Mouse (Mus musculus): ENCODE data around the gene Hoxd10. TPM values are rescaled to one million over a fixed set of nuclear protein-coding genes. Genes with fewer than 3 reads are reported as not detected.

Gene Hoxd10
- polyA plus RNA-seq, 1 experiment from 2014 or later = not detected

DNA sequence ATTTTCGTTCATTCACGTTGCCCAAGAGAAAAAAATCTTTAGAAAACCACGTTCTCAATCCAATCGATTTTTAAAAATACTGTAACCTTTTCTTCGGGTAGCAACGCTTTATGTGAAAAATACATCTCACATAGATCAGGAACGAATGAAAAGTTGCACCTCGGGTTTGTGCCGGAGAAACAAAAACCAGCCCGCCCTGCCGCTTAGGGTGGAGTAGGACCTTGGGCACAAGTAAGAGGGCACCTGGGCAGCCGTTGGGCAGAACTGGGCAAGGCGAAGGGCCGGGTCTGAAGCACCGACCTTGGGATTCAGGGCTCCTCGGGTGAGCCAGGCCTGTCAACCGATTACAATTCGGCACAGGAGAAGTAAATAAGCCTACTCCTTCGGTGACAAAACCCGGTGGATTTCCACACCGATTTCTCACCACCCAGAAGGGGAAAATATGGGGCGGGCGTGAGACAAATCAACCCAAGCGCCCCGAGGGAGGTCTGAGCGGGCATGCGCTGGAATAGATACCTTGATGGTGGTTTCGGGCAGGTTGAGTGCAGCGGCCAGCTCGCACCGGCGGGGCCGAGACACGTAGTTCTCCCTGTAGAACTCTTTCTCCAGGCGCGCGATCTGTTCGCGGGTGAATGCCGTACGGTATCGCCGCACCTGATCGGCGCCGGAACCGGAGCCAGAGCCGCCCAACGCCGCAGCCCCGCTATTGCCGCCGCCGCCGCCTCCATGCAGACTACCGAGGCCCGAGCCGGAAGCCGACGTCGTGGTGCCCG, 34.3 kb upstream of the Hoxd10 start:
- no peaks in the 10 kb centered on the region for H3K9me3 ChIP-seq (replicated peaks)
- no peak overlapping the region for H3K27ac ChIP-seq (replicated peaks)
- H3K36me3 ChIP-seq (replicated peaks) = no peaks in the 10 kb centered on the region
- H3K9ac ChIP-seq = no peak overlapping the region
- peaks cover 9% of the 10 kb centered on the region for H3K4me1 ChIP-seq (replicated peaks)
- 3% methylated on average over 62 of the region's 62 CpGs for WGBS (ENCODE audit: insufficient replicate concordance)
- no peak for ATAC-seq (ENCODE audit: insufficient read depth)
- peak overlapping the region; percentile 27; the same call in 1 of the 2 replicates for H3K4me2 ChIP-seq
- H3K4me3 ChIP-seq (replicated peaks) = peak overlapping the region; percentile 14; the same call in 1 of the 2 replicates
- peaks cover 92% of the 10 kb centered on the region for H3K27me3 ChIP-seq

DNA sequence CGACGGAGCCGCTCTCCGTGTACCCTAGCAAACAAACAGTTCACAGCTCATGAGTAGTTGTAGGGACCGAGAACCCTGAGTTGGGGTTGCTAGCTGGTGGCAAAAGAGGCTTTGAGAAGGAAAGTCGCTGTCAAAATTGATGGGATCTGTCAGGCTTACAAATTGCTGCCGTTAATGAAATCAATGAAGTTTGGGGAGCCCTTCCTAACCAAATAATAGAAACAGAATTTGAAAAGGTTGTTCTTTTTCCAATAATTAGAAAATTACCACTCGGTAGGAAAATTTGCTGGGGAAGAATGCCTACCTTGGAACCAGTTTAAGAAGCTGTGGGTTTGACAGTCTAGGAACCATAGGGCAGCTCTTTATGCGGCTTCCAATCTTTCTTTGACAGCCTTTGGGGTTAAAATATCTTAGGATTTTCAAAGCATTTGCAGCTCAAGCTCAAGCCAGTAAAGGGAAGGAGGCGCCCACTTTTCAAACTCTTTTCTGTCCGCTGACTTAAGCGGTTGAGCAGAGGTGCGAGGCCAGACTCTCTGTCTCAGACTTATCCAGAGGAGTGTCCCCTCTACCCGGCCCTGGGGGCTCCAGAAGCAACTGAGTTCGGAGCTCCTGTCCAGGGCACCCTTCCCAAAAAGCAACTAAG, 33.6 kb upstream of the Hoxd10 start:
- no peaks in the 10 kb centered on the region for H3K36me3 ChIP-seq (replicated peaks)
- peaks cover 9% of the 10 kb centered on the region for H3K4me1 ChIP-seq (replicated peaks)
- ATAC-seq (ENCODE audit: insufficient read depth) = no peak
- H3K4me3 ChIP-seq (replicated peaks) = peak overlapping the region; percentile 14; the same call in 1 of the 2 replicates
- WGBS (ENCODE audit: insufficient replicate concordance) = 3% methylated on average over 15 of the region's 15 CpGs
- H3K27me3 ChIP-seq = peaks cover 96% of the 10 kb centered on the region
- H3K27ac ChIP-seq (replicated peaks) = no peak overlapping the region
- no peaks in the 10 kb centered on the region for H3K9me3 ChIP-seq (replicated peaks)
- no peak overlapping the region; the same call in 1 of the 2 replicates for H3K4me2 ChIP-seq
- no peak overlapping the region for H3K9ac ChIP-seq

DNA sequence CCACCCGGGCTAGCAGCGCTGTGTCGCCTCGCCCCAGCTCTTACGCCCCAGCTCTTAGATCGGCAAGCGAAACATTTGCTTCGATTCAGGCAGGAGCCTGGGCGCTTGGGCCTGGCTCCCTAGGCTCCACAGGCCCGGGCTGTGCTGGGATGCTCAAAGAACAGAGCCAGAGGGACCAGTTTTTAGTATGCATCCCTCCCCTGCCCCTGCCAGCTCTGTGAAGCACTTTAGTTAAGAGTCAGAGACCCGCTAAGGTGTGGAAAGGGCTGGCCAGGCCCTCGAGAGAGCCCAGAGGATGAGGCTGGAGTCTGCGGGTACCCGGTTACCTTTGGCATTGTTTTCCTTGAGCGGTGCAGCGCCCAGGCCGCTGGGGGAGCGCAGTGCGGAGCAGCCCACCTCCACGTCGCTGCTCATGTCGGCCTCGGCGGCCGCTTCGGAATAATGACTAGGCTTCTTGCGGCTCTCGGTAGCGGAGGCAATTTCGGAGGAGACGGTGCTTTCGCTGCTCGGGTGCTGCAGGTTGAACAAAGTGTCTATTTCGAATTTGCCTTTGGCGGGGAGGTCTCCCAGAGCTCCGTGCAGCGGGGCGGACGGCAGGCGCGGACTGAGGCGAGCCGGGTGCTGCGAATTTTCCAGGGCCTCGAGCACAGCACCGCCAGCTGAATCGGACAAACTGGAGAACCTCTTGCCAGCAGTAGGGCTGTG, 32.9 kb upstream of the Hoxd10 start:
- 1% methylated on average over 47 of the region's 47 CpGs for WGBS (ENCODE audit: insufficient replicate concordance)
- Histone ChIP-seq H3K9ac (no peak overlapping the region), H3K4me2 (no peak overlapping the region), H3K4me1 (replicated peaks) (peaks cover 9% of the 10 kb centered on the region), H3K36me3 (replicated peaks) (no peaks in the 10 kb centered on the region), H3K27me3 (peaks cover 100% of the 10 kb centered on the region), H3K9me3 (replicated peaks) (no peaks in the 10 kb centered on the region), H3K27ac (replicated peaks) (no peak overlapping the region), H3K4me3 (replicated peaks) (no peak overlapping the region)
- no peak for ATAC-seq (ENCODE audit: insufficient read depth)

DNA sequence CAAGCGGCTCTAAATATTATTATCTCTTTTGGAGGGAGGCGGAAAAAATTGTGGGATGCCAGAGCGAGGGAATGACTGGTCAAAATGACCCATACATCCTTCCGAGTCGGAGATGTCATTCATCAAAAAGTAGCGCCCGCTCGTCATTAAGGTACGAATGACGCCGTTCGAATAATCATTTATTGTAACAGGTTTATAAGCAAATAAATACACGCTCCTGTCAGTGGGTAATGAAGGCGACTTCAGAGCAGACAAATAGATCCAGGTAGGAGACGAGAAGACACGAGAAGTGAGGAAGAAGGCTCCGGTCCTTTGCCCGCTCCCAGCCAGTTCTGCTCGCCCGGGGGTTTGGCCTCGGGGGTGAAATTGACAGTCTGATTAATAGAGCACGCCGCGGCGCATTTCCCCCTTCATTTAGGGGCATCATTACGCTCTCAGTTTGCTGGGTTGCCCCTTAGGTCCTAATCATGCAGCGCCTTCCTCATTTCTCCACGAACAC, 32.2 kb upstream of the Hoxd10 start, which contains the start of gene Evx2:
Gene Evx2, minus strand, starts transcription at position 51 of the 499 bp plus-strand sequence.
- Histone ChIP-seq H3K4me2 (no peak within 1 kb of the TSS), H3K9ac (no peak within 1 kb of the TSS), H3K27me3 (peaks cover 100% of the 10 kb centered on the region), H3K36me3 (replicated peaks) (no peaks in the 10 kb centered on the region), H3K4me3 (replicated peaks) (no peak within 1 kb of the TSS), H3K4me1 (replicated peaks) (peaks cover 9% of the 10 kb centered on the region), H3K9me3 (replicated peaks) (no peaks in the 10 kb centered on the region), H3K27ac (replicated peaks) (no peak within 1 kb of the TSS)
- WGBS (ENCODE audit: insufficient replicate concordance) = 3% methylated on average over 28 of the region's 28 CpGs
- no peak for ATAC-seq (ENCODE audit: insufficient read depth)

DNA sequence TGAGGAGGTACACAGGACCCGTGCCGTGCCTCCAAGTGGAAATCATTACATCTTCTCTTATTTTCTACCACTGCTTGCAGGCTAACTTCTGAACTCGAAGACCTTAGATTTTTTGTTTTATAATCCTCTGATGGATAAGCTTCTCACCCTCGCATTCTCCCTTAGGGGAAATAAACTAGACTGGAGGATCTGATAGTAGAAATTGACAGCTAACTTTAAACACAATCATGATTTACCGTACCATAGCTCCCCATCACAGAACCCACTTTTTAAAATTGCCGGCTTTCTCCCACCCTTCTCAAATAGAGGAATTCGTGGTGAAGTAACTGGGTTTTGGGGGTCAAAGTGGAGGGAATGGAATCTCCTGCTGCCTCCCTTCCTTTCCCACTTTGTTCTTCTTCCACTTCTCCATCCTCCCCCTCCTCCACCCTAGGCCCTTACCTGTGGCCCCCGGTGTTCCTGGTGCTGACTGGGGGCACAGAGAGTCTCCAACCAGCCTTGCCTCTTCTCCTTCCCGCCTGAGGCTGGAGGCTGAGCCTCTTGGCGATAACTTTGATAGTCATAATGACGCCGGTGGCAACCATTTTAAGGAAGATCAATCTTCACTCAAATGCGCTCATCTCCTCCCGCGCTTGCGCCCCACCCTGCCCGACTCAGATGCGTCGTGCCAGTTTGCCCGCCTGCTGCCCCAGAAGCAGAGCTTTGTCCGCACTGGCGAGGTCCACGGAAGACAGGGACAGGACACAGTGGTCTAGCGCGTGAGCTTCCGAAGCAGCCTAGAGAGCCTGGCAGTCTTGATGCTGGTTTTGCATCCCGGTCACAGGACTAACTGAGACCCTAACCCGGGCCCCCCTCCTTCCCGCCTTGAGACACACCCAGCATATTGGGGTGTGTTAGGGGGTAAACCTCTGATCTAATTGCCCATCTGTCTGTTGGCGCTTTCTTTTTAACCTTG, 31.0 kb upstream of the Hoxd10 start:
- H3K4me1 ChIP-seq (replicated peaks) = peaks cover 4% of the 10 kb centered on the region
- H3K9ac ChIP-seq = no peak overlapping the region
- H3K9me3 ChIP-seq (replicated peaks) = no peaks in the 10 kb centered on the region
- H3K27ac ChIP-seq (replicated peaks) = no peak overlapping the region
- peaks cover 100% of the 10 kb centered on the region for H3K27me3 ChIP-seq
- no peak overlapping the region for H3K4me2 ChIP-seq
- H3K4me3 ChIP-seq (replicated peaks) = no peak overlapping the region
- WGBS (ENCODE audit: insufficient replicate concordance) = 2% methylated on average over 30 of the region's 30 CpGs
- no peak for ATAC-seq (ENCODE audit: insufficient read depth)
- H3K36me3 ChIP-seq (replicated peaks) = no peaks in the 10 kb centered on the region

DNA sequence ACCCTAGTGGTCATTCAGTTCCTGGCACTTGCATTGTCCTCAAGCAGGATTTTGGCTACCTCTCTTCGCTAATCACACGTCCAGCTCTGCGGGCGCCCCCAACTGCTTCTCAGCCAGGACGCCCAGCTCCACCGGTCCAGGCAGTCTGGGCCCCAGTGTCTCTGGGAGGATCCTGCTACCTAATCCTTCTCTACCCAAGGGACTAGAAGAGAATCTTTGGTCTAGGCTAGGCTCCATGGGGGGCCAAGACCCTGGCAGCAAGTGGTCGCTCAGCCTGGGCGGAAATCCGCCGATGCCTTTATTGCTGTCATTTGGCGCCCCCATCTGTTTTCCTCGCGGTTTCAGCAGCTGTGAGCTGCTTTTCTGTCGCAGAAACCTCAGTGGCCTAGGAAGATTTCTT, 30.0 kb upstream of the Hoxd10 start:
- WGBS (ENCODE audit: insufficient replicate concordance) = 2% methylated on average over 14 of the region's 14 CpGs
- Histone ChIP-seq H3K4me2 (no peak overlapping the region), H3K27me3 (peaks cover 100% of the 10 kb centered on the region), H3K27ac (replicated peaks) (no peak overlapping the region), H3K9me3 (replicated peaks) (no peaks in the 10 kb centered on the region), H3K4me1 (replicated peaks) (no peaks in the 10 kb centered on the region), H3K36me3 (replicated peaks) (no peaks in the 10 kb centered on the region), H3K9ac (no peak overlapping the region), H3K4me3 (replicated peaks) (no peak overlapping the region)
- ATAC-seq (ENCODE audit: insufficient read depth) = no peak

DNA sequence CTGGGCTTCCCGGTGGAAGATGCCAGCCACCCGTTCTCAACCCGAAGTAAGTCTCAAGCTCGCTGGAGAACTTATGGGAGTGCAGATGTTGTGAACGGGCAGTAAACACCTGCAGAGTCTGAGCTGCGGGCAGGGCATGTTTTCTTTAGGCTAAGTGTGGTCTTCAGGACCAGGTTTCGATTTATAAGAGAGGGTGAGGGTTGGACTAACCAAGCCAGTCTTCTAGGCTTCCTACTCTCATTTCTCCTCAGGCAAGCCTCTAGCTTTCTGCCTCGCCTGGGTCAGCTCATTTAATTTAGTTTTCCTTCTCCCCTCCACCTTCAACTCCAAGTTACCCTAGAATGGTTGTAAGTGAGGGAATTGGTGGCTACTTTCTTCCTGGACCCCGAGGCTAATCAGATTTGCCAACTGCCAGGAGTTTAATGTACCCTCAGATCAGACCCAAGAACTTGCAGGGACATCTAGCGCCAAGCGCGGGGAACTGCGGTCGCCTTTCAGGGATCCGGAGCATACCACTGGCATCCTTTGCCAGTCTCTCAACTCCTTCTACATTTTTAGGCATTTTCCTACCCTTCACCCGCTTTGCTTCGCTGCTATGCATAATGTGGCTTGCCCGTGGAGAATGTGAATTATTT, 28.3 kb upstream of the Hoxd10 start:
- Histone ChIP-seq H3K36me3 (replicated peaks) (no peaks in the 10 kb centered on the region), H3K4me1 (replicated peaks) (no peaks in the 10 kb centered on the region; the same call in 1 of the 2 replicates), H3K4me3 (replicated peaks) (no peak overlapping the region), H3K4me2 (no peak overlapping the region), H3K9me3 (replicated peaks) (no peaks in the 10 kb centered on the region), H3K27me3 (peaks cover 99% of the 10 kb centered on the region), H3K27ac (replicated peaks) (no peak overlapping the region), H3K9ac (no peak overlapping the region)
- no peak for ATAC-seq (ENCODE audit: insufficient read depth)
- WGBS (ENCODE audit: insufficient replicate concordance) = 3% methylated on average over 18 of the region's 18 CpGs

DNA sequence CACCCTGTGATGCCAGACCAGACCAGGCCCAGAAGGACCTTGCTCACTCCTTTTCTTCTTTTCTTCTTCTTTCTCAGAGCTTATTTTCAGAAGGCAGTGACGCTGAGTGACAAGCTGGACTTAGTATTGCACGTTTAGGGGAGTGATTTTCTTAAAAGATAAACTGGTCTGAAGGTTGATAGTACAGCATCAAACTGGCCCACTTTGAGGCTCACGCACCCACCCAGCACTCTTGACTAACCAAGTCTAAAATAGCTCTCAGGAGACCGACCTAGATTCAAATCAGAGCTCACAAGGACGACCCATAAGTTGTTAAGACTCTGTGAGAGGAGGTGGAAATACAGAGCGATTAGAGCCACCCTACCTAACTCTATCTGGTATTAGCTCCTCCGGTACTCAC, 25.3 kb upstream of the Hoxd10 start:
- Histone ChIP-seq H3K36me3 (replicated peaks) (no peaks in the 10 kb centered on the region), H3K27ac (replicated peaks) (no peak overlapping the region), H3K4me1 (replicated peaks) (no peaks in the 10 kb centered on the region; the same call in 1 of the 2 replicates), H3K4me3 (replicated peaks) (no peak overlapping the region), H3K9ac (no peak overlapping the region), H3K27me3 (peaks cover 99% of the 10 kb centered on the region), H3K4me2 (no peak overlapping the region), H3K9me3 (replicated peaks) (no peaks in the 10 kb centered on the region)
- ATAC-seq (ENCODE audit: insufficient read depth) = no peak
- WGBS (ENCODE audit: insufficient replicate concordance) = 2% methylated on average over 7 of the region's 7 CpGs

DNA sequence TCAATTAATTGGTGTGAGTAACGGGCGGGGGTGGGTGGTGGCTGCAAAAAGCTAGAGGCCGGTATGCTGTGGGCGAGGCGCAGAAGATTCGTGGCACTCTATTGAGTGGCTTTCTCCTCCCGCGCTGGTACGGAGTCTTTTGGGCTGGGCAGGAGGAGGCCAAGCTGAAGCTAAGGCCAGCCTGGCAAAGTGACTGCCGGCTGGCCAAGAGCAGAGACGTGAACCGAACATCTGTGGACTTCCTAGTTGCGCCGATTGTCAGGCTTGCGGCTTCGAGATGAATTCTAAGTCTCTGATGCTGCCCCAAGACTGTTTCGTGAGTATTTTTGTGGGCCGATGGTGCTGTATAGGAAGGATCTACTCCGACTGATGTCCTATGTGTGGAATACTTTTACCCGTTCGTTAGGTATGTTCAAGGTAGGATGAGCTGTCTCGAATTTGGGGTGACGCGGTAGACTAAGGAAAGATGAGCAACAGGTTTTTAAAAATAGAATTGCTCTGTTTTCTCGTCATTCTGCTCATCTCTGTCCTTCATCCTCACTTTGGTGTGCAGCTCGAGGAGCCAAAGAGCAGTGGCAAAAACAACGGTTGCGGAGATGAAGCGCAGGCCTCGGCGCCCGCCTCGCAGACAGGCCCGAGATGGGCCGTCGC, 24.4 kb upstream of the Hoxd10 start:
- Histone ChIP-seq H3K36me3 (replicated peaks) (no peaks in the 10 kb centered on the region), H3K4me2 (no peak overlapping the region), H3K4me3 (replicated peaks) (no peak overlapping the region), H3K9ac (no peak overlapping the region), H3K27me3 (peaks cover 99% of the 10 kb centered on the region), H3K9me3 (replicated peaks) (no peaks in the 10 kb centered on the region), H3K27ac (replicated peaks) (no peak overlapping the region), H3K4me1 (replicated peaks) (no peaks in the 10 kb centered on the region; the same call in 1 of the 2 replicates)
- ATAC-seq (ENCODE audit: insufficient read depth) = no peak
- WGBS (ENCODE audit: insufficient replicate concordance) = 4% methylated on average over 36 of the region's 36 CpGs
